Mouse (Mus musculus): Measurements from ENCODE around the gene Smarcal1. TPM values are rescaled to one million over a fixed set of nuclear protein-coding genes. Genes with fewer than 3 reads are reported as not detected.

Smarcal1 gene
- polyA plus RNA-seq, 1 experiment from 2014 or later, result 7.3 TPM

- no peak overlapping the region for H3K4me3 ChIP-seq (ENCODE audit: low read depth, low read length)
- H3K4me1 ChIP-seq (replicated peaks; ENCODE audit: control insufficient read depth, insufficient read depth), result no peaks in the 10 kb centered on the region
- TF ChIP-seq CTCF (IDR thresholded peaks at IDR 0.05; ENCODE audit: low read depth) (no peak), EP300 (optimal IDR thresholded peaks at IDR 0.05) (no peak)
- H3K36me3 ChIP-seq (ENCODE audit: control insufficient read depth, insufficient read depth, low read length), result peaks cover 28% of the 10 kb centered on the region
- no peak overlapping the region for H3K4me2 ChIP-seq (replicated peaks; ENCODE audit: low read depth)
- H3K27me3 ChIP-seq (ENCODE audit: control insufficient read depth, insufficient read depth, low read length), result no peaks in the 10 kb centered on the region
- no peak overlapping the region for H3K9ac ChIP-seq (ENCODE audit: low read length)
- H3K27ac ChIP-seq (replicated peaks), result no peak overlapping the region
- 91% methylated on average over 6 of the region's 6 CpGs for WGBS
- DNase-seq (ENCODE audit: low spot score) (no peak), ATAC-seq (ENCODE audit: low FRiP score, low TSS enrichment) (no peak)
- no peaks in the 10 kb centered on the region for H3K9me3 ChIP-seq (ENCODE audit: control insufficient read depth, low read length)
These were observed 29.1 kb downstream of the Smarcal1 start for GRCm38 (mm10) chr1:72612172-72612571.

GRCm38 (mm10) chr1:72635221-72635620, 52.2 kb downstream of the Smarcal1 start:
- no peak overlapping the region for H3K4me3 ChIP-seq (ENCODE audit: low read depth, low read length)
- no peak overlapping the region for H3K4me2 ChIP-seq (replicated peaks; ENCODE audit: low read depth)
- H3K27ac ChIP-seq (replicated peaks), result no peak overlapping the region
- H3K4me1 ChIP-seq (replicated peaks; ENCODE audit: control insufficient read depth, insufficient read depth), result no peaks in the 10 kb centered on the region
- H3K36me3 ChIP-seq (ENCODE audit: control insufficient read depth, insufficient read depth, low read length), result 0 out of 2 replicates have a peak, but pooled peaks cover 3% of the 10 kb centered on the region
- no peaks in the 10 kb centered on the region for H3K9me3 ChIP-seq (ENCODE audit: control insufficient read depth, low read length)
- no peaks in the 10 kb centered on the region for H3K27me3 ChIP-seq (ENCODE audit: control insufficient read depth, insufficient read depth, low read length)
- ATAC-seq (ENCODE audit: low FRiP score, low TSS enrichment) (no peak), DNase-seq (ENCODE audit: low spot score) (no peak)
- H3K9ac ChIP-seq (ENCODE audit: low read length), result no peak overlapping the region
- 52% methylated on average over 5 of the region's 5 CpGs for WGBS
- TF ChIP-seq CTCF (IDR thresholded peaks at IDR 0.05; ENCODE audit: low read depth), result no peak
- TF ChIP-seq EP300 (optimal IDR thresholded peaks at IDR 0.05), result no peak

- no peaks in the 10 kb centered on the region for H3K4me1 ChIP-seq (replicated peaks; ENCODE audit: control insufficient read depth, insufficient read depth)
- WGBS, result 41% methylated on average over 49 of the region's 49 CpGs
- no peak overlapping the region for H3K27ac ChIP-seq (replicated peaks)
- peak overlapping the region; percentile 20; the same call in 1 of the 2 replicates for H3K4me3 ChIP-seq (ENCODE audit: low read depth, low read length)
- H3K27me3 ChIP-seq (ENCODE audit: control insufficient read depth, insufficient read depth, low read length), result no peaks in the 10 kb centered on the region
- no peaks in the 10 kb centered on the region for H3K9me3 ChIP-seq (ENCODE audit: control insufficient read depth, low read length)
- H3K9ac ChIP-seq (ENCODE audit: low read length), result no peak overlapping the region
- peak overlapping the region; percentile 38 for H3K4me2 ChIP-seq (replicated peaks; ENCODE audit: low read depth)
- 0 out of 2 replicates have a peak, but pooled peaks have one; percentile 45 for ATAC-seq (ENCODE audit: low FRiP score, low TSS enrichment)
- TF ChIP-seq EP300 (optimal IDR thresholded peaks at IDR 0.05) (no peak), CTCF (IDR thresholded peaks at IDR 0.05; ENCODE audit: low read depth) (no peak)
- no peaks in the 10 kb centered on the region for H3K36me3 ChIP-seq (ENCODE audit: control insufficient read depth, insufficient read depth, low read length)
- DNase-seq (ENCODE audit: low spot score), result peak; percentile 64
These were observed 57.8 kb downstream of the Smarcal1 start for GRCm38 (mm10) chr1:72640658-72641410.

- H3K27ac ChIP-seq (replicated peaks), result no peak overlapping the region
- DNase-seq (ENCODE audit: low spot score), result peak; percentile 14
These were observed 90.0 kb downstream of the Smarcal1 start for GRCm38 (mm10) chr1:72673070-72673469.

More at GRCm38 (mm10) chr1:72673070-72673469, 90.0 kb downstream of the Smarcal1 start:
- H3K4me3 ChIP-seq (ENCODE audit: low read depth, low read length), result no peak overlapping the region
- WGBS, result 28% methylated on average over 3 of the region's 3 CpGs
- no peak overlapping the region for H3K4me2 ChIP-seq (replicated peaks; ENCODE audit: low read depth)
- no peak overlapping the region for H3K9ac ChIP-seq (ENCODE audit: low read length)
- peak; percentile 59; the same call in 1 of the 2 replicates for ATAC-seq (ENCODE audit: low FRiP score, low TSS enrichment)
- TF ChIP-seq EP300 (optimal IDR thresholded peaks at IDR 0.05) (no peak), CTCF (IDR thresholded peaks at IDR 0.05; ENCODE audit: low read depth) (no peak)
- H3K27me3 ChIP-seq (ENCODE audit: control insufficient read depth, insufficient read depth, low read length), result no peaks in the 10 kb centered on the region
- no peaks in the 10 kb centered on the region for H3K9me3 ChIP-seq (ENCODE audit: control insufficient read depth, low read length)
- H3K36me3 ChIP-seq (ENCODE audit: control insufficient read depth, insufficient read depth, low read length), result no peaks in the 10 kb centered on the region
- no peaks in the 10 kb centered on the region for H3K4me1 ChIP-seq (replicated peaks; ENCODE audit: control insufficient read depth, insufficient read depth)

Other genes with a start within 250 kb of the Smarcal1 start
- 0.08 and 0.11 TPM in 2 replicates for gene March4, start 46.3 kb upstream of the Smarcal1 start, polyA plus RNA-seq (2015; fragmentation: Nextera tagmentation; extraction: Ambion mirVana)
- not detected in 2 replicates for gene Ankar, start 117.3 kb downstream of the Smarcal1 start, polyA plus RNA-seq (2015; fragmentation: Nextera tagmentation; extraction: Ambion mirVana)
- 2,096 and 2,231 TPM in 2 replicates for gene Rpl37a, start 128.0 kb downstream of the Smarcal1 start, polyA plus RNA-seq (2015; fragmentation: Nextera tagmentation; extraction: Ambion mirVana)
- gene Igfbp2, start 241.3 kb downstream of the Smarcal1 start, polyA plus RNA-seq (2015; fragmentation: Nextera tagmentation; extraction: Ambion mirVana), result 304 and 499 TPM in 2 replicates

Data from stomach, postnatal 0 days (tissue).